Mouse (Mus musculus) small intestine, adult 2 months (tissue): ENCODE measurements at regions not wholly inside any gene's neighbourhood (a gene's known extent, or its start where the extent isn't known, plus 50 kb on each side); places are given as distances from the start of the nearest gene placed in this dataset.

Source experiments
- CTCF ChIP-seq: fragments of 200-500 bp; IDR thresholded peaks from 2 replicates; pipeline ENCODE4 v1.5.1; 2012; ENCODE audit warnings: low read depth, mild to moderate bottlenecking, control low read depth, inconsistent platforms, low read length, moderate library complexity, mixed read lengths; ENCODE audit not compliant: insufficient replicate concordance, insufficient read length; ENCODE audit errors: extremely low read depth
- POLR2A ChIP-seq: fragments of 200-500 bp; IDR thresholded peaks from 2 replicates; pipeline ENCODE4 v1.6.1; 2012; ENCODE audit warnings: low read depth, mild to moderate bottlenecking, control low read depth, inconsistent platforms, low read length, moderate library complexity

DNA sequence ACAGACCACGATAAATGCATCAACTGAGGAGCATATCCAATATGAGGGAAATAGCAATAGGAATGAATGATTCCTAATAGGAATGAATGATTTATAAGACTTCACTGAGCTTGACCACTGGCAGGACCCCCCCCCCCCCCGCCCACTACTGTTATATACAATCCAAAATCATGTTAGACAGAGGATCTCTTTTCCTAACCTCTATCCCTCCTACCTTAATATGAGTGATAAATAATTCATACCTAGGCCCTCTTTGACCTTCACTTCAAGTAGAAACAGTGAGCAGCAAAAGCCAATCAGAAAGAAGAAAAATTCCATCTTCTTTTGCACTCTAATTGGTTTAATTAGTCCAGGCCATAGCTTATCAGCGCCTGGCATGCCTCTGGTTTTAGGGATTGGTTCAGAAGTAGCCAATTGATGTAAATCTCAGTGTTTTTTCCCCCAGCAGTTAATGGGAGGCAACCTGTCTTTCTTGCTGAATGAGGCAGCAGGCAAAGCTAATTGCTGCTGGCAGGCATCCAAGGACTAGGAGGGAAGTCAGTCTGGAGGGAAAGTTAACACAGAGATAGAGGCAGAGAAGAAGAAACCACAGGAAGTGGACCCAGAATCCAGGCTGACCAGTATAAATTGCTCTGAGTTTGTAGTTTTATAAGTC, 136.7 kb upstream of the Cxxc4 start:
- TF ChIP-seq POLR2A = no peak
- TF ChIP-seq CTCF = no peak
